Mouse (Mus musculus) heart, postnatal 14 days (tissue): ENCODE measurements around the gene Hoxd4. TPM values are rescaled to one million over a fixed set of nuclear protein-coding genes. Genes with fewer than 3 reads are reported as not detected.

Source experiments
- DNase-seq, 2 experiments: peaks; one replicate each; pipeline ENCODE4 v3.0.0; 2021 to 2022
- intact Hi-C: fragments of 180-260 bp; cut with DNase I; formaldehyde crosslinking; loops from one replicate; pipeline ENCODE4 v1.15.1; 2025
- total RNA-seq, 2 experiments: library from RNA; stranded (reverse); gene quantifications; 2 replicates each; pipeline ENCODE4 v1.2.3; 2021

The Hoxd4 gene
- total RNA-seq, 2 experiments from 2014 or later: 0.36 to 0.51 TPM

DNA sequence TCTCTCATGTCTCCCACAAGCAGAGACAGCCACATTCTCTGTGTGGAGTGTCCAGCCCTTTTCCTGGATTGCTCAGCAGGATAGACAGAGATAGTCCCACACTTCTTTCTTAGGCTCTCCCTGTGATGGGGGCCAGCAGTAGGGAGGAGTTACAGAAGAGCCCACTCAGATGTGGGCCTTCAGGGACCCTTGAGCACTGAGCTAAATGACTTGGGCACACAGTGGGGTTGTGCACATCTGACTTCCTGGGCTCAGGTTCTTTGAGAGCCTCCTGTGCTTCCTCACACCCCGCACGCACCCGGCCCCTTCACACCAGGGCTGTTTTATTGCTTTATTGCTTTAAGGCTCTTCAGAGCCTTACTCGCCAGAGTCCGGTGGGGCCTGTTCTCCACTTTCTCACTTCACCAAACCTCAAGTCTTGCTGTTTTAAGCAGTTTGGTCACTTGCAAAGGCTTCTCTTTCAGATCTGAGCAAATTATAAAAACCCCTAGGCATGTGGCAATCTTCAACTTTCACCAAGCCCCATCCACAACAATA is 9.3 kb downstream of the Hoxd4 start:
- no peak for DNase-seq
- intact Hi-C loops: no loop called here

DNA sequence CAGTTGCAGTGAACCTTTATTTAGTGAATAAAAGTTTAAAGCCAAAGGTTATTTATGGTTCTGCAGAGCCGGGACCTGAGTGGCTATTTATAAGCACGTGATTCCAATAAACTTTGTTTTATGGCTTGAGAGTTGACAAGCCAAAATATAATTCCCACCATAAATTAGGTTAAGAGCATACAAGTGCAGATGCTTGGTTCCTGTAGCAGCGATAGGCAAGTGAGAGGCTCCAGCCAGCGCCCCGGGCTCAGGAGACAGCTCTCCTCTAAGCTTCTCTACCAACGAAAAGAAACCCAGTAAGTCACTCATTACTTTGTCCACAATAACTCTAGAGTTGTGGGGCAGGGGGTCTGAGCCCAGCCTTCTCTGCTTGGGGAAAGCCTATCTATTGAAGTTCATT is 10.2 kb downstream of the Hoxd4 start:
- intact Hi-C loops: no loop called here

DNA sequence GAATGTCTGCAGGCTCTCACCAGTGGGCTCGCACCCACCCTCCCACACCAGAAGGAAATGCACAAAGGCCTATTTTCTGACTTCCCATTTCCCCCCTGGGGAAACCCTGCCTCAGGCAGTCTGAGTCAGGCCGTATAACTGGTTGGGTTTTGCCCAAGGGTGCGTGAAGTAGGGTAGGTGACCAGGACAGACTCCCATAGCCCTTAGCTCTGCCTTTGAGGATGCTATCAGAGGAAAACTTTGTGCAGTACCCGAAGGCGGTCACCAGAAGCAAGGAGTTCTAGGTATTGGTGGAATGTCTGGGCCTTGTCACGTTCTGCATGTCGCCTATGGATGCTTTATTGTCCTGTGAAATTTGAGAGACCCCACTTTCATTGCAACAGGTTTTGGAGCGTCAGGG is 11.2 kb downstream of the Hoxd4 start:
- intact Hi-C loops: no loop called here
- no peak for DNase-seq

More for the DNA sequence above, 10.2 kb downstream of the Hoxd4 start:
- no peak for DNase-seq

DNA sequence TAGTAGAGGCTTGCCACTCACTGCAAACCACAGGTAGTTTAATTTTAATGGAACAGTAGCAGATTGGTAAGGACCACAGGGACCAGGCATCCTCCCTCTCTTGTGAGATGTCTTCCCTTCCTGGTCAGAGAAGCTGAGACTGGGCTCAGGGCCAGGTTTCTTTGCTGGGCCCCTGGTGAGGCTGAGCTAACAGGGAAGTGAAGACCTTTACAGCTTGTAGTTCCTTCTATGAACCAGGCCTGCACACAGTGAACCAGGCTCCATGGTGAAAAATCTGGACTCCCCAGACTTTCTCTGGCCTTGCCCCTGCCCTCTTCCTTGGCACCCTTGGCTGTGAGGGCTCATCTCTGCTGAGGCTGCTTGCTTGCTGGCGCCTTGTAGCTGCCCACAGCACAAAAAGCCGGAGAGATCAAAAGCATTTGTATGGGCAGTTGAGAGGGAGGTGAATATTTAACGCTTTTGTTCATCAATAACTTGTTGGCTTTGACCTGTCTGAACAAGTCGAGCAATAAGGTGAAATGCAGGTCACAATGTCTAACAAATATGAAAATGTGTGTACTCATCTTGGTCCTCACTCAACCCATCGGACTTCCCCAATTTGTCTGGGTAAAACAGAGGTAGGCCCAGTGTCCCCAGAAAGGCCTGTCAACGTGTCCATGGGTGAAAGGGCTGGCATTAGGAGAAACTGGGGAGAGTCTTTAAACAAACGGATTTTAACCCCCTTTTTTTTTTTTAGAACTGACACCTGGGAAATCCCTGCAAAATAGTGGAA is 12.7 kb downstream of the Hoxd4 start:
- intact Hi-C loops: no loop called here
- no peak for DNase-seq

DNA sequence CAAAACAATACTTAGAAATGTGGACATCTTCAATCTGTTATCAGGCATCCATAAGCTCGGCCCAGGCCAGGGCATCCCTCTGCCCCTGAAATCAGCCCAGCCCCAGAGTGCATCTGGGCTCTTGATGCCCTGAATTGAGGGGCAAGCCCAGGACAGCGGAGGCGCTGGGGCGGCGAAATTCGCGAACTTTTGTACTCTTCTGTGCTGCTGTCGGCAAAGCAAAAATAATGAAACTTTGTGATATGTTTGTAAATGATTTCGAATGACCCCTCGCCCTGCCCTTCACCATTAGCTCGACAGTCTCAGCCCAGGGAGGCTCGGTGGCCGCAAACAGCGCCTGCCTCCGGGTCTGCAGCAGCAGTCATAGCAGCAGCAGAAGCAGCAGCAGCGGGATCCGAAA is 13.4 kb downstream of the Hoxd4 start:
- intact Hi-C loops: no loop called here

DNA sequence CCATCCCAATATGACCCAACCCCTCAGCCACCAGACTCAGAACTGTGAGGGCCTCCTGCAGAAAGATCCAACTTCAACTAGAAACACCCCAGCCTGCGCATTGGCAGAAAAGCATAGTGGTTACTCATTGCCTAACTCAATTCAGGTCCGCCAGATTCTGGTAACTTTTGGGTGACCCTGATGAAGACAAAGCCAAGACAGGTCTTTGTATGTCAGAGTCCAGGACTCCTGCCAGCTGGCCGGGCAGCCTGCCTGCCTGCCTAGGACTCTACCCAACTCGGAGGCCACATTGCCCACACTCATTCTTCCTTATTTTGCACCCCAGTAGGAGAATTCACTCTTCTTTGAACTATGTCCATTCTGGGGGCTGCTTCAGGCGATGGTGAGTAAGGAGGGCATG is 14.8 kb downstream of the Hoxd4 start, which contains the start of gene Gm28230:
Gene Gm28230, plus strand, starts transcription at position 178 of the 400 bp plus-strand sequence.
- intact Hi-C loops: no loop called here
- DNase-seq: no peak

More for the DNA sequence above, 13.4 kb downstream of the Hoxd4 start:
- DNase-seq: no peak

DNA sequence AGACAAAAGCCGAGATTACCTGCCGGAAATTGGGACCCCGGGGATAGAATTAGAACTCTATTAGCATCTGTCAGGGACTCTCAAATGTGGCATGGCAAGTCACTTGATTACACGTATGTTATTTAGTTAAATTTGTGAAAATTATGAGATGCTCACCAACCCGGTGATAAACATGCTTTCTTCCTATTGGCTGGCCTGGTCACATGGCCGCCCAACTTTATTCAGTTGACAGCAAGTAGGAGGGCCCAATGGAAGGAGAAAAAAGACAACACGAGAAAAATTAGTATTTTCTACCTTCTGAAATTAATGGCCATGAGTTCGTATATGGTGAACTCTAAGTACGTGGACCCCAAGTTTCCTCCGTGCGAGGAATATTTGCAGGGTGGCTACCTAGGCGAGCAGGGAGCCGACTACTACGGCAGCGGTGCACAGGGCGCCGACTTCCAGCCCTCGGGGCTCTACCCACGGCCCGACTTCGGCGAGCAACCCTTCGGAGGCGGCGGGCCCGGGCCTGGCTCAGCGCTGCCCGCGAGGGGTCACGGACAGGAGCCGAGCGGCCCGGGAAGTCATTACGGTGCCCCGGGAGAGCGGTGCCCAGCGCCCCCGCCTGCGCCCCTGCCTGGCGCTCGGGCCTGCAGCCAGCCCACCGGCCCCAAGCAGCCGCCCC is 15.4 kb downstream of the Hoxd4 start:
- intact Hi-C loops: no loop called here

DNA sequence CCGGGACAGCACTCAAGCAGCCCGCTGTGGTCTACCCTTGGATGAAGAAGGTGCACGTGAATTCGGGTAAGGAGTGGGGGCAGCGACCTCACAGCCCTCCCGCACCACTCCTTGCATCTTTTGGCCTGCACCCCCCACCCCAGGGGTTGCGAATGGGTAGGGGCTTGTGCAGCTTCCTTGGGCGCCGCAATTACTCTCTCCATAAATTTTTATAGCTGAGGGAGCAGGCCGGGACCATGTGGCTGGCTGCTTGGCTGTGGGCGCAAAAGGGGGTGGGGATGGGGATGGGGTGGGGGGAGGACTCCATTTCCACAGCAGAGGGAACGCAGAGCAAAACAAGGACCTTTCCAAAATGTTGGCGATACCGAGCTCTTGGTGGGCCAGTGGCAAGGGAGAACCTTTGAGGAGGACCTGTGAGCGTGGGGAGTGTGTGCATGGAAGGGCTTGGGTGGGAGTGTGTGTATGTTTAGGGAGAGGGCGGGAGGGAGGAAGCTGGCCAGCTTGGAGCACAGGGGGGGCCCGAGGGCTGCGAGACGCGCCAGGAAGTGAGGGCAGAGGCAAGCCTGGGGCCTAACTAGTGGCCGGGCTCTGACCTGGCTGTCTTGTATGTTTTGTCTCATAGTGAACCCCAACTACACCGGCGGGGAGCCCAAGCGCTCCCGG is 16.0 kb downstream of the Hoxd4 start:
- intact Hi-C loops: no loop called here

More for the DNA sequence above, 15.4 kb downstream of the Hoxd4 start:
- DNase-seq: no peak

DNA sequence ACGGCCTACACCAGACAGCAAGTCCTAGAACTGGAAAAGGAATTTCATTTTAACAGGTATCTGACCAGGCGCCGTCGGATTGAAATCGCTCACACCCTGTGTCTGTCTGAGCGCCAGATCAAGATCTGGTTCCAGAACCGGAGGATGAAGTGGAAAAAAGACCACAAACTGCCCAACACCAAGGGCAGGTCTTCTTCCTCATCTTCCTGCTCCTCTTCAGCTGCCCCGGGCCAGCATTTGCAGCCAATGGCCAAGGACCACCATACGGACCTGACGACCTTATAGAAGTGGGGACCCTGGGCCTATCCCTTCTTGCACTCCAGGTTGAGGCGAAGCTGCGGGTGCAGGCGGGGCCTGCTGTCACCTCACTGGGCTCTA is 16.6 kb downstream of the Hoxd4 start:
- no peak for DNase-seq
- intact Hi-C loops: no loop called here

More for the DNA sequence above, 16.0 kb downstream of the Hoxd4 start:
- no peak for DNase-seq

DNA sequence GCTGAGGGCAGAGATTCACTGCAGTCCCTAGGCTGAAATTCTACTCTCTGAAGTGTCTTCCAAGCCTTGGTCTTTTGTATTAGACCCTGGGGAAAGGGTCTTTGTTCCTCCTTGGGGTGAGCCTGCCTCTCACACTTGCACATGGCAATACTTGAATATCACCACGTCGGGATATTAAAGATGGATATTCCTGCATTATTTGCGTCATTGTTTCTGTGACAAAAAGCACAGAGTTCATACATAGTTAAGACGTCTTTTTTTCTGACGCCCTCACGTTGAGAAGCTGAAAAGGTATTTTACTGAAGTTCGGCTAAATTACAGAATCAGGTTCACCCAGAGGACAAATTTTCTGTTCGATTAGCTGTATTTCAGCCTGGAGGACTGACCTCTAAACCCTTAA is 18.6 kb downstream of the Hoxd4 start:
- no peak for DNase-seq
- intact Hi-C loops: no loop called here

DNA sequence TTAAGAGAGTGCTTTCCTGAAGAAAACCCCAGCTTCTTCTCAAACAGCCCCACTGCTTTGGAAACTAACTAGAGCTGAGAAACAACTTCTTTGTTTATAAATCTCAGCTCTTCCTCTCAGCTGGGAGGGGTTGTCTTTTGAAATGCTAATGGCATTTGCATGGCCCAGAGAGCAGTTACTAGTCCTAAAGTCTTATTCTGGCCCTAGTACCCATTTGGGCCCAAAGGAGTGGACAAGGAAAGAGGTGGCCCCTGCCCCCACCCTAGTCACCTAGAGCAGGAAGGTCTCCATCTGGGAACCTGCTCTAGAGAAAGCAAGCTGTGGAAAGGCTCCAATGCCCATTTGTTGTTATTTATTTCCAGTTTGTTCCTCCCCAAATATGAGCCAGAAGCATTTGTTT is 19.3 kb downstream of the Hoxd4 start:
- DNase-seq: no peak
- intact Hi-C loops: no loop called here

DNA sequence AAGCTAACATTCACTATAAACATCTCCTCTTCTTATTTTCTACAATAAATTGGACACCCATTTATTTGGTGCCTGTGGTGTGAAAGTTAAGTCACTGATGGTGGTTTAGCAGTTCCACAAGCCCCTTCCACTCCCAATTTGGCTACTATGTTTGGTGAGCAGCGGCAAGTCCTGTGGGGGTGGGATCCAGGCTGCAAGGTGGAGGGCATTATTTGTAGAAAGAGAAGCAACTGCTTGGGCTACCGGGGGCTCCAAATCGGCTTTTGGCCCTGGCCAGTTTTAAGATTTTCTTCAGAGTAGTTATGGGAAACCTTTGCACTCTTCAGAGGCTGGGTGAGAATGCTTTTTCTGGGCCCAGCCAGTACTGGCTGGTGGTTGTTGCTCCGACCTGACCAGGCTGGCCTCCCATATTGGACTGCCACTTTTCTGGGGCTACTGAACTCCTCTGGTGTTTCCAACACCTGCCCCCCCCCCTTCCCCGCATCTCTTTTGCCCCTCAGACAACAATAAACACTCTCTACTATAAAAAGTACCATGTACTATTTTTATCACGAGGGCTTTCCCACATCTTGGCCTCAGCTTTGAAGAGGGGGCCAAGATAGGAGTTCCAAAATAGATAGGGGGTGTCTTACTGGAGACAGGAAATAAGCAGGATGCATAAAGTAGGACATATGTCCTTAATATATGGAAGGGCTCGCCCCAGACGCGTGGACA is 20.2 kb downstream of the Hoxd4 start:
- DNase-seq: no peak
- intact Hi-C loops: no loop called here

DNA sequence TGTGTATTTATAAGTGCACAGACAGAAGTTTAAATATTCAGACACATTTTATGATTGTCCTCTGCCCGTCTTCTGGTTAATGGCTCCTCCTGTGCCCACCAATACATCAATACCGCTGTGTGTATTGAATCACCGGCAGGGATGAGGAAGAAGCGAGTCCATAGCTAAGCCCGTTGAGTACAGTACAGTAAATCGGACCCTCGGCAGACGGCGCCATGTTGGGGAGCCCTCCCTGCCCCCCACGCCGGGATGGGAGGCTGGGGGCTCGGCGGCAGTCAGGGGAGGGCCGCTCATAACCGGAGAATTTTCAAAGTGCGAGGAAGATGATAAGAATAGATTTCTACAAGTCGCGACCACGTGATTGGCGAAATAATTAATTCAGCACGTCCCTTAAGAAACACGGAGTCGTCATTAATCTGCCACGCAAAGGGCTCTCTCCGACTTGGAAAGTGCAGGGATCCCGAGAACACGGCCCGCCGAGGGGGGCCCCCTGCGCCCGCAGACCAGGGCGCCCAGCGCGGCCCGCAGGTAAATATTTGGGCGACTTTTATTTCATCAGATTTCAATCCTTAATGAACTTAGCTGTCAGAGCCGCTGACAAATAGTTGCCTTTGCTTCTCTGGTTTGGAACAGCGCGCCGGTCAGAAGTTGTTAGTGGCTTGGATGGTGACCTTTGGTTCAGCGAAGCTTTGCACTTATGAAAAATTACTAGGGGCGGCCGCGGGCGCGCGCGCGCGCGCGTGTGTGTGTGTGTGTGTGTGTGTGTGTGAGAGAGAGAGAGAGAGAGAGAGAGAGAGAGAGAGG is 21.0 kb downstream of the Hoxd4 start:
- intact Hi-C loops: no loop called here
- DNase-seq: no peak

DNA sequence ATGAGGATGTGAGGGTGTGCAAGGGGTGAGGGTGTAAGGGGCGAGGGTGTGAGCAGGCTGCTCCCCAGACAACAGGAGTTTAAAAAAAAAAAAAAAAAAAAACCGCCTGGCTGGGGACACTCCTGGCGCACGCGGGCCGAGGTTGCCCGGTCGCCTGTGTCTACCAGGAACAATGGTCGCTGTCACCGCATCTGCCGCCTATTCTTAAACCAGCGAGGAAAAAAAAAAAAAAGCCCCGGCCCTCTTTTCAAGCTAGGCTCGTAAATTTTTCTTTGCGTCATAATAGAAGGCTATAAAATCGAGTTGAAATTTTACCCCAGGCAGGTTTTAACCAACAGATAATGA is 21.6 kb downstream of the Hoxd4 start:
- intact Hi-C loops: no loop called here
- no peak for DNase-seq

DNA sequence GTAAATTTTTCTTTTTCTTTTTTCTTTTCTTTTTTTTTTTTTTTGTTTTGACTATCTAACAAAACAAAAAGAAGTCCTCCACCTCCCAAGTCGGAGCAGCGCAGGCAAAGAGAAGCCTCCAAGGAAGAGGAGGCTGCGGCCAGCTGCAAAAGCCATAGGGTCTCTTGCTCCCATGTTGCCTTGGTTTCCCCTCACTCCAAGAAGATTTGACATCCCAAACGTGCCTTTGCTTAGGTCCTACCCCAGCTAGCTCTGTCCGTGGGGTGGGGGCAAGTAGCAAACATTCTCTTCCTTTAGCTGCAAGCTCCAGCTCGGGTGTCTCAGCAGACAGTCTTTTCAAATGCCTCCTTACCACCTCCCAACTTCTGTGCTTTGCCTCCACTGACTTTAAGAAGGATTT is 22.0 kb downstream of the Hoxd4 start:
- intact Hi-C loops: no loop called here
- DNase-seq: no peak

DNA sequence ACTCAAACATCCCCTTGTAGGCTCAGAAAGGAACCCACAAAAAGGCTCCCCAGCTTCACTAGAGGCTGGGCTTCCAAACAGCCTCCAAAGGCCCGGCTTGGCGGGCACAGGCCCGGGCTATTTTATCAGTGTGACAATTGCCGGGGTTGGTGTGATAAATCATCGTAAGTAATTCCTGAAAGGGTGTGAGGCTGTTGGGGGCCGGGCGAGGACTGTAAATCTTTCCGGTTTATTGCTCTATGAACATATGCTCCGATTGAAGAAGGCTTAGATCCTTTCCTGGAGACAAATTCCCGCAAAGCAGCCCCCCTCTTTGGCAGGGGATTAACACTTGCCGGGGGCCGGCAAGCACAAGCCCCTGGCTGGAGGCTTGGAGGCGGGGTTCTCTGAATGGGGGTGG is 22.7 kb downstream of the Hoxd4 start:
- intact Hi-C loops: no loop called here
- no peak for DNase-seq

DNA sequence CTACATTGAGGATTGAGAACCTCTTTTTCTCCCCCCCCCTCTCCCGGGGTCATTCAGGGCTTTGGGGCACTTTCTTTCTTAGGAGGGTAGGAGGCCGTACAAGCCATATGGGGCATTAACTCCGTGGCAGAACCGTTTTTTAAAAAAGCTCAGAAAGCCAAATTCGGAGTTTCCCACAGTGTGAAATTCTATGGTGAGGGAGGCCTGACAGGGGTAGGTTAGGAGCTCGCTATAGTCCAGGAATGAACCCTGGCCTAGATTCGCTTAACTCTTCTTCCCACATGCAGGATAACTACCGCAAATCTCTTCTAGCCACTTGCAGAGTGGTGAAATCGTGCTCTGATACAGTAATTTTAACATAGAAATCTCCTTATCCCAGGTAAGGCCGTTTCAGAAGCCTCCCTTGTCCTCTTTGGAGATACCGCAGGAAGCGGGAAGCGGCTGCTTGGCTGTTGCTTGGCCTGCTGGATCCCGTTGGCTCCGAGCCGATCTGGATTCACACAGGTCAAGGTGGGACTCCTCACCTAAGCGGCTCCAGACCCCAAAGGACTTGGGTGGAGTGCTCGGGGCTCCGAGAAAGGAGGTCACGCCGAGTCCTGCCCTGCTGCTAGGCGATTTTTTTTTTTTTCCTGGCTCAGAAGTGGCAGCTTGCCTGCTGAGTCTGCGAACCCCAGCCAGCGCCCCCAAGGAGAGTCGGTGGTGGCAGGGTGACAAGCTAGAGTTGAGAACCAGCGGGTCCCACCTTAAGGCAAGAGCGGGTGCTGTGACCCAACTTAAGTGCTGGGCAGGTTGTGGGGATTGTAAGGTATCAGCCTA is 23.5 kb downstream of the Hoxd4 start:
- intact Hi-C loops: no loop called here
- DNase-seq: no peak

DNA sequence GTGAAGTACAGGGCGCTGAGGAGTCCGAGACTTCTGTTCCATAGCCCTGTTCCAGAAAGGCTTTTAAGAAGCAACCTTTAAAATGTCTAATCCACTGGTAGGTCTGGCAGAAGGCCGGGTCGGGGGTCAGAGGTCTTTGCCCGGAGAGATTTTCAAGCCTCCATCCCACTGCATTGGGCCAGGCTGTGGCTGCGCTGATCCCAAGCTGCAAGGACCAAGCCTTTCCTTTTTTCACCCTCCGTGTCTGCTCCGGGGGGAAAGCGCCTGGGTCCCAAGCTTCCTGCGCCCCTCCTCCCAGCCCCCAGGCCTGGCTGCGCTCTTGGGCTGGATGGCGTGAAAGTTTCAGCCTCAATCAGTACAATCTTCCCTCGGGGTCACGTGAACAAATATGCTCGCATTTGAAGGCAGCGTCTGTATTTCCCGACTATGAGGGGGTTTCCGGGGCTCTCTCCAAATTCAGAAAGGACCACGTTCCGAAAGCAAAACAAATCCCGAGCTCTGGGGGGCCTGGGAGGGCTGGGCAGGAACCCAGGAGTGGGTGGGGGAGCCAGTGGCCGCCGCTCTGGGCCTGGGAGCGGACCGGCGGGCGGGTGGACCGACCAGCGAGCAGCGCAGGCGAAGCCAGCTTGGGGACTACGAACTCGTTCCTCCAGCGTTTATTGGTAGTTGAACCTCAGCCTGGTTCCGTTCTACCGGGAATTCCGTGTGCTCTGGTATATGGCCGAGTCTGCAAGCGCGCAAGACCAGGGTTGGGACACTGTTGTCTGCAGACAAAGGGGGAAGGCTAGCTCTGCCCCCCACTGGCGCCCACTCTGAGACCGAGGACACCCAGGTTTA is 24.3 kb downstream of the Hoxd4 start:
- no peak for DNase-seq
- intact Hi-C loops: no loop called here
